Mouse (Mus musculus) thymus, postnatal 10 days (tissue): Measurements from ENCODE around the gene Gm20441.
"Not testable (repeated sequence)": the region's sequence is repeated elsewhere in the genome, so short reads cannot be mapped to it uniquely, and the experiment has no call there.

ENCODE experiments used
- DNase-seq, 2 experiments: peaks; one replicate each; pipeline ENCODE4 v3.0.0; 2021; ENCODE audit warnings: low spot score in 2 of 2

The Gm20441 gene

DNA sequence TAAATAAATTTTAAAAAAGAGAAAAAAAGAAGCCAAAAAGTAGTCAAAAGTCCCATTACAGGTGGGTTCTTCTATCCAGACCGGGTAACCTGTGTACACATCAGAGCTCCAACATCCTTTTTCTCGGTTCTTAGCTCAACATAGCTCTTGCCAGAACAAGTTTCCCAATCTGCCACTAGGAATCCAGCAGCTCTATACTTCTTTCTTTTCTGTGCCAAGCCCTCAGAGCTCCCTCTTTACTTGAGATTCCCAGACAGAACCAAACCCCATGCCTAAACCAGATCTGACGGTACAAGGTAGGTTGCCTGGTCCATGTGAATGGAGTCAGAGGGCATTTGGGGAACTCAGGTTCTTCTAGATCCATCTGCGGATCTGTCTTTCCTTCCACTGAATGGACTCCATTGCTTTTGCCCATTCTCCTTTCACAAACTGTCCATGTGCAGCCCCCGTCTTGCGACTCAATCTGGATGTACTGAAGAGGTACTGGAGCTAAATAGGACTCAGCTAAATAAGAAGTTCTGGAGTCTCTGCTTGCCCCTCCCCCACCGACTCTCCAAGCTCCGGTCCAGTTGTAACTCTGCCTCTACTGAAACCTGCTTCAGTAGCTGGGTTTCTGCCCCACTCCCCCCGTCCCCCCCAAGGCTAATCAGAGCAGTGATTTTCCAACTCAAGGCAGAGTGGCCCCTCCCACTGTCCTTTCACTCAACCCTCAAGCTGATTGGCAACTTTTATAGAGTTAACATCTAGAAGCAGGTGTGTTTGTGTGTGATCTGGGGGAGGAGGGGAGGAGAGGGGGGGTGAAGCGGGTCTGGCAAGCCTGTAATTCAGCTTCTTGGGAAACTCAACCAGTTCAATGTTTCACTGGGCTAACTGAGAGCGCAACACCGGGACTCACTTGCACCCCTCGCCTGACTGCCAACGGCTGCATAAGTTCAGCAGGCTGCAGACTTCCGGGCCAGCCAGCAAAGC lies 1.3 kb downstream of the Gm20441 start:
- no peak for DNase-seq

DNA sequence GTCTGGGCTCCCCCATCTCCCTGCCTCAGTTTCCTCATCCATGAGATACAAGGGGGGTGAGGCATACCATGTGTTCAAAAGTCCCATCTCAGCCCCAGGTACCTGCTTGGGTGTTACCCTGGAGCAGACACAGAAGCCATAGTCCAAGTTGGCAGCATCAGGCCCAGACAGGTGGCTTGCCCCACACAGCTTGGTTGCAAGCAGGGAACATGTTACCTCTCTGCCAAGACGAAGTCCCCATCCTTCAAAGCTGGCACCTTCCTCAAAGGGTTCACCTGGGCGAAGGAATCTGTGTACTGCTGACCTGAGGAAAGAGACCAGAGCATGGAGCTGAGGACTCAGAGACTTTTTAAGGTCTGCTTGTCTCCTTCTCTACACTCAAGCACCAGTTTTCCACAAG lies 2.9 kb downstream of the Gm20441 start:
- no peak for DNase-seq

DNA sequence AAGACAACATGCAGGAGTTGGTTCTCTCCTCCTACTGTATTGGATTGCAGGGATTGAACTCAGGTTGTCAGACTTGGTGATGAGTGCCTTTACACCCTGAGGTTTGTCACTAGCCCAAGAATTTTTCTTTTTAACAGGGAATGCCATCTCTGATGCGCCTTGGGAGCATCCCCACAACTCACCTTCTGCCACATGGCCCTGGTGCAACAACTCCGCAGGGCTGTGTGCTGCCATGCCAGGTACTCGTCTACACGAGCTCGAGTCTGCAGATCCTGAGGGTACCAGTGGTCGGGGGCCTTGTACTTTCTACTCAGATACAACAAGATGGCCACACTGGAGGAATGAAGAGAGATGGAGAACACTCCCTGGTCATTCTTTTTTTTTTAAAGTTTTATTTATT lies 4.2 kb downstream of the Gm20441 start:
- no peak for DNase-seq

DNA sequence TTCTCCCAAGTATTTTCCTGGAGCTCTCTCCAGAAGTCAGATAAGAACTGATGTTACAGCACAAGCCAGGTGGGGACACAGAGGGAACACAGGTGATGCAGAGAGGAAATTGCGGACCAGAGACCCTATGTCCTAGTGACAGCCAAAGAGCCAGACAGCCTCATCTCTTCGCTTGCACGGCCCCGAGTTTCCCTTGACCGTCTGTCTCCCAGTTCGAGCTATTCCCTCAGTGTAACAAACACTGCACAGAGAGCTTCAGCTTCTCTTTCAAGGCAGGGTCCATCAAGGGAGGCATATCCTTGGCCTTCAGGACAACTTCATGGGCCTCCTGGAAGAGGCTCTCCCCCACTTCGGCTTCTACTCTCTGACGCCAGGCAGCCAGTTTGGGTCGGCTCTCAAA lies 6.2 kb downstream of the Gm20441 start:
- DNase-seq, result no peak

DNA sequence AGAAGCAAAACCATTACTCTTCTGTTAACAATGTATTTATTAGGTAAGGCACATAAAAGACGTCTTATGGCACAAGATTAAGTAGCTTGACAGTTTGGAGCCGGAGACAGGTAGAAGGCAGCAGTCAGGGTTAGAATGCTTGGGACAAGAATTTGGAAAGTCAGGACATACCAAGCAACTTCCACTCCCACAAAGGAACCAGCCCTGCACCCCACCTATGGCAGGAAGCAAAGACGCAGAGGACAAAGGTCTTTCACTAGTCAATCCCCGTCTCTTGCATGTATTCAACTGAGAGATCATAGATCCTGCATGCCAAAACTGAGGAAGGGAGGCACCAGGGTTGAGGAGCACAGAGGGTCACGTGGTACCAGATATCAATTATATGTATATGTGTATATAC lies 6.7 kb downstream of the Gm20441 start:
- no peak for DNase-seq

DNA sequence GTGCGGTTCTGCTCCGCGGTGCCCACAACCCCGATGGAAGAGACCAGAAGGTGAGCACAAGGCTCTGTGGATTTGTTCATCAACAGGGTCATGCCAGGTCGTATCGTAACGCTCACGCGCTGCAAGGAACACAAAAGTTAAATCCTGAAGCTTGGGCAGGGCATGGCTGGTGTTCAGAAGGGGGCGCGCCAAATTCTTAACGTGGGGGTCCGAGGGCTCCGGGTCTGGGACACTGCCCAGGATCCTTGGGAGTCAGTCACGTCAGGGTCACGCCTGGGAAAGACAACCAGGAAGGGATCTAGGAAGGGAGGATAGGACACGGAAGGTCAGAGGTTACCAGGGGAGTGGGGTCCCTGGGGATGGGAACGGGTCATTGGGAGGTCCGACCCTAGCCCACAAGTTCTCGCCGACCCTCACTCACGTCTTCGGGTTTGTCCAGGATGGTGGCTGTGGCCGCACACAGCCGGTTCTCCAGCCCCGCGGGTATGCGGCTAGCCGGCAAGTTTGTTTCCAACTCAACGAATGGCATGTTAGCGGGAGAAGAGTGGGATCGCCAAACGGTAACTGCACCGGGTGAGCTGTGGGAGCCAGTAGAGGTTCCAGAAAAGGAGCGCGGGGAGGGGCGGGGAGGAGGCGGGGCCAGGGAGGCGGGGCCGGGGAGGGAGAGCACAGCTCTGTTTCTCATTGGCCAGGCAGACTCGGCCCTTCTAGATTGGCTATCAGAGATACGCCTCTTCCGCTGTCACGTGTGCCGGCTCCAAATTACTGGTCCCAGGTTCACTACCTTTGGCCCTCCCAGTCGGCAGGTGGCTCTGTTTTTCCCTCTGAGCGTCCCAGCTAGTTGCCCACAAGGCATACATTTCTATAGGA lies 7.7 kb downstream of the Gm20441 start, which contains the start of gene Ddt:
Ddt (minus strand) TSS at position 620 of the 870 bp plus-strand sequence.
- DNase-seq, result peak; percentile 82 to 84

DNA sequence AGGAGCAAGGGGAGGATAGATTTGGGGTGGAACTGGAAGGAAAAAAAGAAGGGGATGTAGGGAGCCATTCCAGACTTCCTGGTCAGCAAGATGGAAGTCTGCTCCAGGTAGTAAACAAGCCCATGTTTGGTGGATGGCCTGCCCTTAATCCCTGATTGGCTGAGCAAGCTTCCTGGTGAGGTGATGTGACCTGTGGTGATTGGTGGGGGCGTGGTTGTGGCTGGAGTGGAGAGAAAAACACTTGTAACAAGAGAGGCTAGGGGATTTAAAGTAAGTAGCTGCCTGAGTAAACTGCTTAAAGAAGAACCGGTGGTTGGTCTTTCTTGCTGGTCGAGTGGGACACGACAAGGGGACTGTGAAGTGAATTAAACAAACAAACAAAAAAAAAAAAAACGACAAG lies 13.0 kb downstream of the Gm20441 start:
- not testable (repeated sequence) for DNase-seq

DNA sequence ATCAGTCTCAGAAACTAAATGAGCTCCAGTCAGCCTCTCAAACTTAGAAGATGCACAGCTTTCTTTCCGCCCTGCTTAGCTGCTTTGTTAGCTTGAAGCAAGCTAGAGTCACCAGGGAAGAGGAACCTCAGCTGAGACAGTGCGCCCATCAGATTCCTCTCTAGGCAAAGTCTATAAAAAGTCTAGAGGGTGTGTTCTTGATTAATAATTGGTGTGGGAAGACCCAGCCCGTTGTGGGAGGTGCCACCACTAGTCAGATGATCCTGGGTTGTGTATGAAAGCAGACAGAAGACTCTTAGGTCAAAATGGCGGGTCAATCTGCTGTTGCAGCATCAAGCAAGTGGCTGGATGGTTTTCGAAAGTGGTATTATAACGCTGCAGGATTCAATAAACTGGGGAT lies 13.9 kb downstream of the Gm20441 start:
- no peak for DNase-seq

DNA sequence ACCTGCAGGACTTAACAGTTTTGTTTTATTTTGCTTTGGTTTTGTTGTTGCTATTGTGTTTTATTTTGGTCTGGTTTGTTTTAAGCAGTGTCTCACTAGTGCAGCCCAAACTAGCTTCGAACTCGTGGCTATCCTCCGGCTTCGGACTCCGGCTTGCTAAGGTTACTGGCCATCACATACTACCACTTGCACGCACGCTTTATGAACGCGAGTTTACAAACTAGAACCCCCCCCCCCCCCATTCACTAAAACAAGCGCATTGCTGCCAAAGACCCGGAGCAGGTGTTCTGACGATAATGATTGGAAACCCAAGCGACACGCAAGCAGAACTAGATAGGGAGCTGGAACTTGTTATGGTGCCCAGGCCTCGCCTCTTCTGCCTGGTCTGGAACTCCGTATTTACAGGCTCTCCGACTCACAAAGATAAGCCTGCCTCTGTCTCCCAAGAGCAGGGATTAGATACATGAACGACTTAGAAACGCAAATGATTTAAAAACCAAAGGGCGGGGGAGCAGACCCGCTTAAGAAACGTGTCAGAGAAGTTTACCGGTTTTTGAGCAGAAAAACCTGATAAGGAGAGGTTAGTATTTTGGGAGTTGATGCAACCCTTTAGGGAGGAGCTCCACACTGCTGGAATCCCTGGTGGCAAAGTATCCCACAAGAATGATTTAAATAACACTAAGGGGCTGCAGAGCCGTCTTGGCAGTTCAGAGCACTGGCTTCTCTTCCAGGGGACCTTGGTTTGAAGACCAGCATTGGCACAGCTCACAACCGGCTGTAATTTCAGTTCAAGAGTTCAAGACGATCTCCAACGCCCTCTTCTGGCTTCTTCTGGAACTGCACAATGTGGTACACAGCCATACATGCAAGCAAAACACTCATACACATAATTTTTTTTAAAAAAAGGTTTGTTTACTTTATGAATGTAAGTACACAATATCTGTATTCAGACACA lies 16.0 kb downstream of the Gm20441 start:
- DNase-seq, result peak; percentile 66 to 76

DNA sequence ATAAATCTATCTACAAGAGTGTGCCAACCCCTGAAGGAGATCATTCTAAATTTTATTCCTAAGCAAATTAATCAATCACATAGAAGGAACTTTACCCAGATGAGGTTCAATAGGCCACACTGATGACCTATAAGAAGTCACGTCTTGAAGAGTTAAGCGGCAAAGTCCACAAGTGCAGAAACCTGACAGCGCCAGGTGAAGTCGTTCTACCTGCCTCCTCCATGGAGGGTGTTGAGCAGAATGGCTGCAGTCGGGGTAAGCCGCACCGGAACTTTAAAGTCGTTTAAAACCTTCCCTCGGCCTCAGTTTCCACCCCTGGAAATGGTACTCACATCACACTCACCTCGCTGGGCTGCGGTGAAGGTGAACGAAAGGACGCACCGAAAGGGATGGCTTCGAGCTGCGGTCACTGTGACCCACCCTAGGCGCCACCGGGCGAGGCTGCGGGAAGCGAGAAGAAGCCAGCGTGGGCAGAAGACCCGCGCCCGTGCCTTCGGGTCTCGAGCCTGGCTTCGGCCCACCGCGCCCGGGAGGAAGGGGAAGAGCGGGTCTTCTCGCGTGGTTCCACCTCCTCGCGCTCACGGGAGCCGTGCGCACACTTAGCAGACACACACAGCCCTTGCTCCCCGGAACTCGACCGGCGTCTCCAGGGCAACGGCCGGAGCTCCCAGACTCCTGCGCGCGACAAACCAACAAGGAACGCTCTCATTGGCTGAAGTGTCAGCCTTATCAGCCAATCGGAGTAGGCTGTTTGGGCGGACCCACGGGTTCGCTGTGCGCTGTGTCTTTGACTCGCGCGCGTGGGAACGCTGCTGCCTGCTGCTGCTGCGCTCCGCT lies 16.9 kb downstream of the Gm20441 start, which contains the start of gene Cabin1:
Cabin1 (minus strand) TSS at position 660 of the 837 bp plus-strand sequence.
- DNase-seq, result peak; percentile 96 to 97

DNA sequence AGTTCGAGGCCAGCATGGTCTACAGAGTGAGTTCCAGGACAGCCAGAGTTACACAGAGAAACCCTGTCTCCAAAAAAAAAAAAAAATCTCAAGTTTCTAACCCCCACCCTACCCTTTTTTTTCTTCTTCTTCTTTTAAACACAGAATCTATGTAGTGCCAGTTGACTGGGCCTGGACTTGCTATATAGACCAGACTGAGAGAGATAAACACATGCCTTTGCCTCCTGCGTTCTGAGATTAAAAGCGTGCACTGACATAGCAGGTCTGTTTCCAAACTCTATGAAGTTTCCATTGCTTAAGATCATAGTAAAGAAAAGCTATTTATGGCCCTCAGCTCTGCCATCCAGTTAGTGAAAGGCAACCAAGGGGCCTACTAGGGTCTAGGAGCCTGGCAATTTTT lies 18.3 kb downstream of the Gm20441 start:
- no peak for DNase-seq

DNA sequence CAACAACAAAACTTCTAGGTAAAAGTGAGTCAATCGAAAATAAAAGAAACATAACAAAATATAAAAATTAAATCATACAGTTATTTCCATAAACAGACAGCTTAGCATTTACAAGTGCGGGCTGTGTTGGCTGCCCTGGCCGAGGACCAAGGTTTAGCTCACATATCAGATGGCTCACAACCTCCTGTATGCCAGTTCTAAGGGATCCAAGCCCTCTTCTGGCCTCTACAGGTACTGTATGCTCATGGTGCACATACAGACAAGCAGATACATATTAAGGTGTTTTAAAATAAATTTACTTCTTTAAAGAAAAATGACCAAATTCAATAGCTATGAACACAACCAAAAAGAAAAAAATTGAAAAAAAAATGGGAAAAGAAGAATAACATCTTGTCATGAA lies 20.4 kb downstream of the Gm20441 start:
- no peak for DNase-seq

DNA sequence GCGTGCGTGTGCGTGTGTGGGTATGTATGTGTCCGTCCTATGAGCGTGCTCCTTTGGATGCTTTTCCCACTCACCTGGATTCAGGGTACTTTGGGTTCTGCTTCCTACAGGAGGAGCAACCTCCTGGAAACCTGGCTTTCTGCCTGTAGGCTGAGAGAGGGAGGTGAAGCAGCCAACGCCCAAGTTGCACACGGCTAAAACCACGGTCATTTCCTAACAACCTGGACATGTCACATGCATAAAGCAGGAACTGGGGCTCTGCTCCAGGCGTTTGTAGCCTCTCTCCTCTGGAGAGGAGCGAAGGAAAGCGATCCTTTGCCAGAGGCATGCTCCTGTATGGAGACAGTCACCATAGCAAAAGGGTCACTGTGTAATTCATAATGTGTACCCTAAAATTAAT lies 24.0 kb downstream of the Gm20441 start:
- DNase-seq, result no peak

DNA sequence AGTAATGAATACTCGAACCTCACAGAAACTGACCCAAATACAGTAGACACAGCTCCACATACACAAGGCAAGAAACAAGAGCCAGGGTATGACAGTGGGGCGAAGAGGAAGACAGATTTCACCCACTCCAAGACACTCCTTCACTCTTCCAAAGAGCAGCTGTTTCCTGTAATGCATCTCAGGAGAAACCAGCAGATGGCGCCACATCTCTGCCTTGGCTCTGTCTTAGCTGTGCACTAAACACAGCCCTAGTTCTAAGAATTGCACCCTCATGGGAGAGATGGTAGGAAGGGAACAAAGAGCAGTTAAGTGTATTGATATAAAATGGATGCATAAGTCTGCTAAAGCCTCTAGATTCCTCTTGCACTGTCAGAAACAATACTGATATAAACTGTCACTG lies 36.7 kb downstream of the Gm20441 start:
- peak; percentile 57 to 85 for DNase-seq

DNA sequence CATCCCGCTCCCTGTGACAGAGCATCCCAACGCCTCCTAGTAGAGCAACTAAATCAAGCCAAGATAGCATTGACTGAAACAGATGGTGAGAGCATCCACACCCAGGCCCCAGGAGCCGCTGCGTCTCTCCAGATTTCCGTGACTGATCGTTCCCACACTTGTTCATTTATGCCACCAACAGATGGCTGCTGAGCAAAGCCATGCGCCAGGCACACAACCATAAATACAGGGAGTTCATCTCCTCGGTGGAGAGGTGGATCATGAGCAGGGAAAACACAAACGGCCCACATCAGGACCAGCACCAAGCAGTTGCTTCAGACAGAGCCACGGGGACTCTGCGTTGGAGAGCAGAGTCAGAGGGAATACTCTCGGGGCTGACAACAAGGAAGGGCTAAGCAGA lies 37.4 kb downstream of the Gm20441 start:
- no peak for DNase-seq

DNA sequence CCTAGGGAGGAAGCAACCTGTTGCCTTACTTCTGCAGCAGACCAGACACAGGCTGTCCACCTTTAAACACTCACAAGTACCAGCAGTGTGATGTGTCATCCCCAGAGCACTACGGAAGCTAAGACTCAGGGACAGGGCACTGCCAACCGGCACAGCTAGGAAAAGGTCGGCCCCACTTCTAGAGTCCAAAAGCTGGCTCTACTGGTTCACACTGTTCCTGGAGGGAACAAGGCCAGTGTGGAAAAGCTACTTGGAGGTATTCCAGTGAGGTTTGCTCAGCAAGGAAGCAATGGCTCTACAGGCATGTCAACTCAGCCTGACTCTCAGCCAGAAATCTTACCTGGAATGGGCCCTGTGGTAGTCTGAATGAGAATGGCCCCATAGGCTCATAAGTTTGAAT lies 39.9 kb downstream of the Gm20441 start:
- no peak for DNase-seq

DNA sequence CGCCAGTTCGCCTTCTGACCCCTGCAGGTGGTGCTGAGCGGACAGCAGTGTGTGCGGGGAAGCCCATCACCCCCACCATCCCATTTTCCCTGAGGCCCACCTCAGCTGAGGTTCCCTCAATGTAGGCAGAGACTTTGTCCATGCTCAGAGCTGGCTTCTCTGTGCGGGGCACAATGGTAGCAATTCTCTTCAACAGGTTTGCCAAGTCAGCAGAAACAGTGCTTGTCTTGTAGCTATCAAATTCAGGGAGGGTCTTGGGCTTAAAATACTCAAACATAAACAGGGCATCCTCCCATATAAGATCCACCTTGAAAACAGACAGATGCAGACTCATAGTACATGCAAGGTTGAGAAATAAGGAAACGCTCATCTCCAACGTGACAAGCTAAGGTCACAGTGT lies 55.3 kb downstream of the Gm20441 start:
- no peak for DNase-seq
